Mouse (Mus musculus) lung, postnatal 0 days (tissue): Measurements from ENCODE around the gene 1700001P01Rik.

Source experiments
- CTCF ChIP-seq: IDR thresholded peaks from 2 replicates; pipeline ENCODE4 v1.5.1; 2016; ENCODE audit warnings: antibody characterized with exemption, mild to moderate bottlenecking
- EP300 ChIP-seq: IDR thresholded peaks from 2 replicates; pipeline ENCODE4 v1.6.1; 2016; ENCODE audit warnings: antibody characterized with exemption, mild to moderate bottlenecking, control low read depth

GRCm38 (mm10) chr11:97781478-97781831, 5.7 kb upstream of the 1700001P01Rik start:
- TF ChIP-seq CTCF (no peak), EP300 (no peak)
